Mouse (Mus musculus): ENCODE results near the gene Dzip3.

- TF ChIP-seq GATA1 (IDR thresholded peaks at IDR 0.05; ENCODE audit: low read length) (no peak), TAL1 (IDR thresholded peaks at IDR 0.05; ENCODE audit: low read length) (no peak)
These were observed 52.2 kb downstream of the Dzip3 start for GRCm38 (mm10) chr16:48941805-48942204.
